Mouse (Mus musculus): ENCODE measurements around the gene Agpat4. TPM values are rescaled to one million over a fixed set of nuclear protein-coding genes. Genes with fewer than 3 reads are reported as not detected.

Gene Agpat4
- polyA plus RNA-seq, 1 experiment from 2014 or later = 5.8 TPM

DNA sequence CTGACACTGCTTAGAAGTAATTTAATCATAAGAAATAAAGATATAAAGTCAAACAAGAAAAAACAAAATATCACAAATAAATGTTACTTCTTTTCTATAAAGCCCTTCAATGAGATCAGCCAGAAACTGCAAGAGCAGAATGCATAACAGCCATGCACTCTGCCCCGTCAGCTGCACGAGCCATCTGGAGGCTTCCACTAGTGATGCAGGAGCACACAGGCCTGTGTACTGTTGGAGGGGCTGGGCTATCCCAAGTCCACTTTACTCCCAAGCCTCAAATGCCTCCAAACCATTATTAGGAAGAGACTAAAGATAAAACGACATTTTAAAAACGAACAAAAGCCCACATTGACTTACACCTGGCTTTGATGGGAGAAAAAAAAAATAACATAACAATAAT, 149.6 kb downstream of the Agpat4 start:
- no peak for TF ChIP-seq CTCF (IDR thresholded peaks at IDR 0.05; ENCODE audit: low read depth)
- Histone ChIP-seq H3K27ac (ENCODE audit: low read depth, low read length) (no peak overlapping the region), H3K27me3 (replicated peaks; ENCODE audit: control insufficient read depth, insufficient read depth, low read length) (no peaks in the 10 kb centered on the region), H3K4me1 (replicated peaks; ENCODE audit: control insufficient read depth, insufficient read depth, low read length) (no peaks in the 10 kb centered on the region), H3K9ac (ENCODE audit: low read depth, low read length) (no peak overlapping the region), H3K9me3 (ENCODE audit: control insufficient read depth) (no peaks in the 10 kb centered on the region), H3K36me3 (ENCODE audit: control insufficient read depth, insufficient read depth) (peaks cover 27% of the 10 kb centered on the region), H3K4me3 (ENCODE audit: low read depth, low read length) (no peak overlapping the region), H3K4me2 (replicated peaks; ENCODE audit: low read depth) (no peak overlapping the region)
- ATAC-seq = no peak
- WGBS = 88% methylated on average over 4 of the region's 4 CpGs

DNA sequence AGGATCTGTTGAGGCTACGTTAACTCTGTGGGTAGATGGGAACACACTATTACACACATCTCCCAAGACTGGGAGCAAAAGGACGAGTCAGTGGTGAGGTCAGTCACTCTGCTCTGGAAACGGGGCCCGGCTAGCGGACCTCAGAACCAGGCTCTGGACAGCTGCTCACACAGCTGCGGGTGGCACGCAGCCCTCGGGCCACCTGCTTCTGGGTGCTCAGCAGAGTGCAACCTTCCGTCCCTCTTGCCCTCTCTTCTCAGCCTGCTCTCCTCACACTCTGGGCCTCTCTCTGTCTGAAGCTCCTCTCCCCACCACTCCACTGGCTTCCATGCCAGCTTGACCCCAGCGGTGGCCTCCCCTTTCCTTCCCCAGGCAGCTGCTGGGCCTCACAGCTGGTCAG, 150.0 kb downstream of the Agpat4 start:
- Histone ChIP-seq H3K36me3 (ENCODE audit: control insufficient read depth, insufficient read depth) (peaks cover 24% of the 10 kb centered on the region), H3K4me3 (ENCODE audit: low read depth, low read length) (no peak overlapping the region), H3K4me1 (replicated peaks; ENCODE audit: control insufficient read depth, insufficient read depth, low read length) (no peaks in the 10 kb centered on the region), H3K9ac (ENCODE audit: low read depth, low read length) (no peak overlapping the region), H3K4me2 (replicated peaks; ENCODE audit: low read depth) (no peak overlapping the region), H3K27ac (ENCODE audit: low read depth, low read length) (no peak overlapping the region), H3K9me3 (ENCODE audit: control insufficient read depth) (no peaks in the 10 kb centered on the region), H3K27me3 (replicated peaks; ENCODE audit: control insufficient read depth, insufficient read depth, low read length) (no peaks in the 10 kb centered on the region)
- no peak for ATAC-seq
- no peak for TF ChIP-seq CTCF (IDR thresholded peaks at IDR 0.05; ENCODE audit: low read depth)
- 82% methylated on average over 10 of the region's 10 CpGs for WGBS

Other genes with a start within 250 kb of the Agpat4 start
- gene Map3k4, start 200.1 kb downstream of the Agpat4 start, polyA plus RNA-seq (2015; fragmentation: Nextera tagmentation; extraction: Ambion mirVana) = 29.3 and 34.7 TPM in 2 replicates